Mouse (Mus musculus) c-Kit-positive CD71-positive TER-119-negative erythroid progenitor cells, embryonic 14.5 days (primary cell): ENCODE data around the gene Commd1.
A peak's percentile ranks its signal among the peaks of the same experiment; 100 is the strongest.

Experiments
- DNase-seq: peaks from one replicate; pipeline ENCODE4 v3.0.0-alpha.2; 2013; ENCODE audit warnings: low read depth

The Commd1 gene

GRCm38 (mm10) chr11:22938983-22939382 is 43.2 kb downstream of the Commd1 start:
- no peak for DNase-seq

GRCm38 (mm10) chr11:22937716-22938316 is 44.4 kb downstream of the Commd1 start:
- DNase-seq = no peak

- no peak for DNase-seq
These were observed 45.6 kb downstream of the Commd1 start for GRCm38 (mm10) chr11:22936446-22937125.

- DNase-seq = no peak
These were observed 50.0 kb downstream of the Commd1 start for GRCm38 (mm10) chr11:22932167-22932566.

GRCm38 (mm10) chr11:22931320-22931905 is 50.8 kb downstream of the Commd1 start:
- peak; percentile 56 for DNase-seq

- no peak for DNase-seq
These were observed 52.1 kb downstream of the Commd1 start for GRCm38 (mm10) chr11:22930129-22930528.

- no peak for DNase-seq
These were observed 53.5 kb downstream of the Commd1 start for GRCm38 (mm10) chr11:22928586-22929169.

GRCm38 (mm10) chr11:22923606-22924005 is 58.6 kb downstream of the Commd1 start:
- DNase-seq = no peak

- DNase-seq = no peak
These were observed 59.6 kb downstream of the Commd1 start for GRCm38 (mm10) chr11:22922546-22922945.

GRCm38 (mm10) chr11:22919336-22919735 is 62.8 kb downstream of the Commd1 start:
- no peak for DNase-seq

GRCm38 (mm10) chr11:22917786-22918185 is 64.4 kb downstream of the Commd1 start:
- no peak for DNase-seq

- DNase-seq = peak; percentile 48
These were observed 68.4 kb downstream of the Commd1 start for GRCm38 (mm10) chr11:22913744-22914143.

- no peak for DNase-seq
These were observed 70.4 kb downstream of the Commd1 start for GRCm38 (mm10) chr11:22911831-22912230.

- no peak for DNase-seq
These were observed 75.7 kb downstream of the Commd1 start for GRCm38 (mm10) chr11:22906453-22906865.

- DNase-seq = no peak
These were observed 79.3 kb downstream of the Commd1 start for GRCm38 (mm10) chr11:22902923-22903322.

- DNase-seq = no peak
These were observed 82.1 kb downstream of the Commd1 start for GRCm38 (mm10) chr11:22900041-22900440.

- DNase-seq = no peak
These were observed 84.5 kb downstream of the Commd1 start for GRCm38 (mm10) chr11:22897642-22898041.

GRCm38 (mm10) chr11:22897127-22897526 is 85.1 kb downstream of the Commd1 start:
- DNase-seq = no peak

GRCm38 (mm10) chr11:22893075-22893474 is 89.1 kb downstream of the Commd1 start:
- DNase-seq = no peak

GRCm38 (mm10) chr11:22892466-22892865 is 89.7 kb downstream of the Commd1 start:
- DNase-seq = no peak

- no peak for DNase-seq
These were observed 90.3 kb downstream of the Commd1 start for GRCm38 (mm10) chr11:22891876-22892275.

- no peak for DNase-seq
These were observed 90.9 kb downstream of the Commd1 start for GRCm38 (mm10) chr11:22891242-22891641.

GRCm38 (mm10) chr11:22889224-22889623 is 93.0 kb downstream of the Commd1 start:
- DNase-seq = no peak
